Mouse (Mus musculus): ENCODE results near the gene Nadk. TPM values are rescaled to one million over a fixed set of nuclear protein-coding genes. Genes with fewer than 3 reads are reported as not detected.
A peak's percentile ranks its signal among the peaks of the same experiment; 100 is the strongest.

The Nadk gene
- total RNA-seq, 2 experiments from 2014 or later = 55.9 to 58.2 TPM

DNA sequence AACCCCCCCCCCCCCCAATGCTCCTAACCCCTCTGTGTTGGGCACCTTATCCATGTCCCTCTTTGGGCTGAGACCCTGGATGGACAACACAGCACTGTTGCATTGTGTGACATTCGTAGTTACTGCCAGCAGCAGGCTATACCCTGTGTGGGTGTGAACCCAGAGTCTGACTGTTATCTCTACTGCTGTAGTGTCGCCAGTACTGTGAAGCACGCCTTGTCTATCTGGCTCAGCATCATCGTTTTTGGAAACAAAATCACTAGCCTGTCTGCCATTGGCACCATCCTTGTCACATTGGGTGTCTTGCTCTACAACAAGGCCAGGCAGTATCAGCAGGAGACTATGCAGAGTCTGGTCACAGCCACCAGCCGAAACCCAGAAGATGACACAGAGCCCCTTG is 56.1 kb downstream of the Nadk start:
- TF ChIP-seq CTCF (IDR thresholded peaks at IDR 0.05) = no peak
- no peak overlapping the region for H3K4me3 ChIP-seq
- intact Hi-C loops (cut with DNase I) = no loop called here
- H3K27ac ChIP-seq = no peak overlapping the region
- DNase-seq (ENCODE audit: extremely low spot score in 1 of 2, low spot score in 2 of 2) = no peak

DNA sequence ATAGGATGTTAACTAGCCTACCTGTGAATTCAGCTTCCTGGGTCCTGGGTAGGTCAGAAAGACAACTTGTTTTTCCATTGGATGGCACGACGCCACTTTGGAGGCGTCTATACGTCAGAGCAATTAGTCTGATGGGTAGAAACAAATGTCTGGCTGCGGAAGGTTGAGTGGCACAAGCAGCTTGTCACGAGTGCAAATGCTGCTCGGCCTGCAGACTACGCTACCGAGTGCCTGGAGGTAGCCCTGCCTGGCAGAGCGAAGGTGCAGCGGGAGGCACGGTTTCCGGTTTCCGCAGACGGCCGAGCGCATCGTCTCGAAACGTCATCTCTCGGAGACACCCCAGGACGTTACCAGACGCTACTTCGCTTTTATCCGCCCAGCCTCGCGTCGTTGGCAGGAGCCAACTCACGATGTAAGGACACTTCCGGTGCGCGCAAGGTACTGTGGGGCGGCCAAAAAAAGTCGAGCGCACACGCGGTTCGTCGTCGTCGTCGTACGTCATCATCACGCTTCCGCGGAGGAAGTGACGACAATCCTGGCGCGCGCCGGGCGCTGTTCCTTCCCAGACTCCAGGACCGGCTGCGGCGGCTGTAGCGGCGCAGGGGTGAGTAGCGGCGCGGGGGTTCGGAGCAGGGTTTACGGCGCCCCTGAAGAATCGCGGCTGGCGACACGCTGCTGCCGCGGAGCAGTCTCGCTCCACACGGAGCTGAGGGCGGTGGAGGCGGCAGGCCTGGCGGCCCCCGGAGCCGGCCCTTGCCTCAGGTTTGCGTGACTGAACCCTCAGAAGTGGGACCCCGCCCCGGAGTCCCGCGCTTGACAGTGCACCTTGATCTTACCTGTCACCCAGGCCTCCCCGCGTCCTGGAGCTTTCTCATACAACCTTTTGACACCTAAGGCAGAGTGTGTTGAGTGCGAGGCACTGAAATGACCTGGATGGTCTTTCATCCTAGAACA is 62.4 kb downstream of the Nadk start, which contains the start of gene Cdk11b:
Cdk11b (plus strand) TSS at position 517 of the 954 bp plus-strand sequence.
- peak within 1 kb of the TSS; percentile 96 for H3K27ac ChIP-seq
- peak within 1 kb of the TSS; percentile 78 for H3K4me3 ChIP-seq
- intact Hi-C loops (cut with DNase I) = loop anchor here (1.0 to 5.0 kb wide), 2 partner anchors 38 to 81 kb away; no protein-coding TSS in a partner anchor
- peak; percentile 97 for DNase-seq (ENCODE audit: extremely low spot score in 1 of 2, low spot score in 2 of 2)
- TF ChIP-seq CTCF (IDR thresholded peaks at IDR 0.05) = no peak; the same call in 1 of the 2 replicates

DNA sequence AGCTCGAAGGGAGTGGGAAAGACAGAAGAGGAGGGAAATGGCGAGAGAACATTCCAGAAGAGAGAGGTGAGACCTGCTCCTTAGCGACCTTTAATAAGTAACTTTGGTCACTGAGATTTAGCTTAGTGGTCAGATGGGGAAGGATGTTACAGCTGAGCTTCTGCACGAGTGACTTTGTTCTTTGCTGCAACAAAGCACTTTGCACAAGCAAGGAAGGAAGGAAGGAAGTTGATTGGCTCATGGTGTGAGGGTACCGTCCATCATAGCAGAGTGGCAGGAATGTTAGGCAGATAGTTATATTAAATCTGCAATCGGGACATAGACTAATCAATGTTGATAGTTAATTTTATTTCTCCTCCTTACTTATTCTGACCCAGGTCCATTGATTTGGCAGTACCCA is 68.1 kb downstream of the Nadk start:
- intact Hi-C loops (cut with DNase I) = loop anchor here (1.0 kb wide), 1 partner anchor 12 kb away; no protein-coding TSS in a partner anchor
- Histone ChIP-seq H3K27ac (no peak overlapping the region), H3K4me3 (no peak overlapping the region)
- no peak for DNase-seq (ENCODE audit: extremely low spot score in 1 of 2, low spot score in 2 of 2)
- TF ChIP-seq CTCF (IDR thresholded peaks at IDR 0.05) = no peak

DNA sequence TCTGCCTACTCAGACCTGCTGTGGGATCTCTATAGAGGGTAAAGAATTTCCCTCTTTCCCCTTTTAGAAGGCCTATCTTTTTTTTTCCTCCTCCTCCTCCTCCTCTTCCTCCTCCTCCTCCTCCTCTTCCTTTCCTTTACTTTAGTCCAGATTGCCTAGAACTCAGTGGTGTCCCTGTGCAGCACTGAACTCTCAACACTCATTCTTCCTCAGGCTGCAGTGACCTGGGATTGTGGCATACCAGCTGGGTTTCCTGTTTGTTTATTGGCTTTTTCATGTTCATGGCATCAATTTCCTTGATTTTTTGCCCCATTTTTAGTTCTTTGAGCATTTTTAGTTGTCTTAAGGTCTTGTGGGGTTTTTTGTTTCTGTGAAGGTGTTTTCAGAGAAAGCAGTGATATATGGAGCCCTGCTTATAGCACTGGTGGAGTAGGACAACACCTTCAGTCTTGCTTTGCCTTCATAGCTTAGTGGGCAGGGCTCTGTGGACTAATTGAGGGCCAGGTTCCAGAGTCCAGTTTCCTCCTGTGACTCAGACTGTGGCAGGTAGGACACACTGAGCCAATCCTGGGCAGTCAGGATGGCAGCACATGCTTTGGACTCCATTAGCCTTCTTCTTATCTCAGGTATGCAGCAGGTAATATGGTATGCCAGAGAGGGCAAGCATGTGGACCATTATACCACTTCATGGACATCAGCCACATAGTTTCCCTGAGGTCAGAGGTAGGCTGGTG is 73.8 kb downstream of the Nadk start:
- intact Hi-C loops (cut with DNase I) = no loop called here
- no peak for TF ChIP-seq CTCF (IDR thresholded peaks at IDR 0.05)
- H3K4me3 ChIP-seq = no peak overlapping the region
- no peak overlapping the region for H3K27ac ChIP-seq
- no peak for DNase-seq (ENCODE audit: extremely low spot score in 1 of 2, low spot score in 2 of 2)

Other genes starting within 250 kb of the Nadk start
- gene Prkcz, start 201.0 kb upstream of the Nadk start, total RNA-seq (2021) = 100 to 1,000 TPM; 221 to 226 TPM
- gene Gabrd, start 164.3 kb upstream of the Nadk start, total RNA-seq (2021) = 10 to 100 TPM; 69.2 to 71.8 TPM
- gene Cfap74, start 153.2 kb upstream of the Nadk start, total RNA-seq (2021) = 10 to 100 TPM; 15.1 to 17.7 TPM
- gene Tmem52, start 93.3 kb upstream of the Nadk start, total RNA-seq (2021) = 1 to 10 TPM; 1.7 to 1.9 TPM
- 100 to 1,000 TPM; 853 to 870 TPM for gene Gnb1, start 71.0 kb upstream of the Nadk start, total RNA-seq (2021)
- gene Slc35e2, start 39.0 kb downstream of the Nadk start, total RNA-seq (2021) = 10 to 100 TPM; 47.3 to 50.5 TPM
- gene Cdk11b, start 62.5 kb downstream of the Nadk start, total RNA-seq (2021) = 10 to 100 TPM; 46.8 to 56.0 TPM
- not detected for gene Gm10563, start 83.0 kb downstream of the Nadk start, total RNA-seq (2021)
- gene Mmp23, start 91.0 kb downstream of the Nadk start, total RNA-seq (2021) = 1 to 10 TPM; 4.1 to 5.4 TPM
- 100 to 1,000 TPM; 133 to 140 TPM for gene Mib2, start 106.8 kb downstream of the Nadk start, total RNA-seq (2021)
- gene Fndc10, start 132.0 kb downstream of the Nadk start, total RNA-seq (2021) = 10 to 100 TPM; 26.2 to 33.4 TPM
- 10 to 100 TPM; 89.2 to 98.0 TPM for gene Ssu72, start 142.4 kb downstream of the Nadk start, total RNA-seq (2021)
- gene Tmem240, start 172.4 kb downstream of the Nadk start, total RNA-seq (2021) = 10 to 100 TPM; 54.0 to 57.0 TPM
- gene Atad3a, start 198.7 kb downstream of the Nadk start, total RNA-seq (2021) = 10 to 100 TPM; 53.0 to 58.8 TPM
- 10 to 100 TPM; 13.6 to 15.9 TPM for gene Vwa1, start 212.3 kb downstream of the Nadk start, total RNA-seq (2021)
- gene Tmem88b, start 223.5 kb downstream of the Nadk start, total RNA-seq (2021) = 10 to 100 TPM; 16.4 to 16.8 TPM
- under 1 TPM in 1 of 2 experiments, not detected in 1; 0.29 TPM for gene Ankrd65, start 228.1 kb downstream of the Nadk start, total RNA-seq (2021)
- gene Mrpl20, start 240.5 kb downstream of the Nadk start, total RNA-seq (2021) = 10 to 100 TPM; 82.7 to 84.8 TPM

Data from left cerebral cortex, adult 2 months (tissue).